Mouse (Mus musculus) right cerebral cortex, postnatal 36 days (tissue): ENCODE results near the gene Sirpb1b.
"Not testable (repeated sequence)": the region's sequence is repeated elsewhere in the genome, so short reads cannot be mapped to it uniquely, and the experiment has no call there.

Experiments
- DNase-seq, 2 experiments: peaks; one replicate each; pipeline ENCODE4 v3.0.0; 2022; ENCODE audit warnings: low spot score in 2 of 2, mixed read lengths in 1 of 2

Sirpb1b gene

DNA sequence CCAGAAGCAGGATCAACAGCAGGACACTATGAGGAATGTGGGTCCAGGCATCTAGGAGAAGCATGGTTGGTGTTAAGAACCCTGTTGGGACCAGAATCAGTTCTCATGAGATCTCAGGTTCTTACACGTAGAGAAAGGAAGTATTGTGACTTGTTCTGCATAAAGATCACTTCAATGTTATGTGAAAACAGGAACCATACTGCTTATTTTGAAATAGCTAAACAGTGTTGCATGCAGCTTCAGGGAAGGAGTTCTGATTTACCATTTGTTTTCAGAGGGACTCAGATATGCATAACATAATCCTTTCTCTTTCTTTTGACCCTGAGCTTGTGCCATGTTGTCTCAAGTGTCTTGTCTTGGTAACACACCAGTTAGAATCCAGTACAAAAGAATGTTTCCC lies at the start of gene Sirpb1b:
TSS of gene Sirpb1b (minus strand) at position 179 of the 400 bp plus-strand sequence.
- DNase-seq = not testable (repeated sequence)

DNA sequence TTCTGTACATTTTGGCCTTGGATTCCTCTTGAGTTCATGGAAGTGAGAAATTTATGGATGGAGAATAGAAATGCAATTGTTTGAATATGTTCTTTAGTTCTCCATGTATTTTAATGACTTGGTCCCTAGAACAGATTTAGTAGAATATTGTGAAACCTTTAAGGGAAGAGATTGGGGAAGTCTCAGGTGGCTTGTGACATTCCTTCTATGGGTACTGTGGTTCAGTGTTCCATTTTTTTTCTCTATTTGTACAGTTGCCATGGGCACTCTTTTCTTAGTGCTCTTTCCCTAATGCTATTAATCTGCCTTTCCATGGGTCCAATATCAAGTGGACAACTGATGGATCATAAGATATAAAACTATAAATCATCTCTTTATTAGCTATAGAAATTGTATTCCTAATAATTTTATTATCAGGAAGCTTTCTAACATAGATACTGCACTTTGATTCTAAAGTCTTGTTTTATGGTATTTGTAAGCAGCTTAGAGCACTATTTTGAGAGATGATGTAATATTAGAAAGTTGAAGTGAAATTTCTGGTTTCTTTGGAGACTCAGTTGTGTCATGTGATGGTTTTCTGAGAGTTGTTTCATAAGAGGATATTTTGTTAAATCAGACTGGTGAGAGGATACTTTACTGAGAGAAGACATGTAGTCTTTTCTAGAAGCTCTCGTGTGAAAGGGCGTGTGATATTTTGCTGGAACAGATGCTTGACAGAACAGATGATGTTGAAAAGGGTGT lies 15.7 kb upstream of the Sirpb1b start:
- not testable (repeated sequence) for DNase-seq

DNA sequence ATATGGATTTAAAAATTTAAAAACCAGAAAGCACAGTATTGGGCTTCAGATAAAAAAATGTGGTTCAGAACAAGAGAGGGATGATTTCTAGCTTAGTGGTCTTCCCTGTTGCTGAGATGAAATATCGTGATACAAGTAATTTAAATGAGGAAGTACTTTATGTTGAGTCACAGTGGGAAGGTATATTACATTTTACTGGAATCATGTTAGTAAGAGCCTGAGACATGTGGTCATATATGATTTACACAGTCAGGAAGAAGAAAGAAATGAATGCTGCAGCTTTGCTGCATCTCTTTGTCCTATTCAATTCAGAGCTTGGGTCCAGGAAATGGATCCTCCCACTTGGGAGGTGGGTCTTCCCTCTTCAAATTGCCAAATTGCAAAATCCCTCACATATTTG lies 11.8 kb upstream of the Sirpb1b start:
- not testable (repeated sequence) for DNase-seq

DNA sequence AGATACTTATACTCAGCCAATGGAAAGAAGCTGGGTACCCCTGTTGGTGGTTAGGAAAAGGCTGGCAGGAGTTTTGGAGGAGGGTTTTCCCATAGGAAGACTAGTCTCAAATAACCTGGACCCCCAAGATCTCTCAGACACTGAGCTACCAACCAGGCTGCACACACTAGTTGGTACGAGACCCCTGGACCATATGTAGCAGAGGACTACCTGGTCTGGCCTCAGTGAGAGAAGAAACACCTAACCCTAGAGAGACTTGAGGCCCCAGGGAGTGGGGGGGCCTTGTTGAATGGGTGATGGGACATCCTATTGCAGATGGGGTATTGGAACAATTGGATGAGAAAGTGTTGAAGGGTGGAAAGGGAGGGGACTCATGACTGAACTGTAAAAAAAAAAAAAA lies 8.6 kb upstream of the Sirpb1b start:
- DNase-seq = no peak

DNA sequence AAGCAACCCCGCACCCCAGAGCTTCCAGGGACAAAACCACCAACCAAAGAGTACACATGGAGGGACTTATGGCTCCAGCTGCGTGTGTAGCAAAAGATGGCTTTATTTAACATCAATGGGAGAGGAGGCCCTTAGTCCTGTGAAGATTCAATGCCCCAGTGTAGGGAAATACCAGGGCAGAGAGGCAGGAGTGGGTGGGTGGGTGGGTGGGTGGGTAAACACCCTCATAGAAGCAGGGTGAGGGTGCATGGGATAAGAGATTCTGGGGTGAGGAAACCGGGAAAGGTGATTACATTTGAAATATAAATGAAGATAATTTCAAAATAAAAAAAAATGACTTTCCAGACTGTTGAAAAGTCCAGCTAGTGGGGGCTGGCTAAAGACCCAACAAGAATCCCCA lies 8.1 kb upstream of the Sirpb1b start:
- DNase-seq = not testable (repeated sequence)

DNA sequence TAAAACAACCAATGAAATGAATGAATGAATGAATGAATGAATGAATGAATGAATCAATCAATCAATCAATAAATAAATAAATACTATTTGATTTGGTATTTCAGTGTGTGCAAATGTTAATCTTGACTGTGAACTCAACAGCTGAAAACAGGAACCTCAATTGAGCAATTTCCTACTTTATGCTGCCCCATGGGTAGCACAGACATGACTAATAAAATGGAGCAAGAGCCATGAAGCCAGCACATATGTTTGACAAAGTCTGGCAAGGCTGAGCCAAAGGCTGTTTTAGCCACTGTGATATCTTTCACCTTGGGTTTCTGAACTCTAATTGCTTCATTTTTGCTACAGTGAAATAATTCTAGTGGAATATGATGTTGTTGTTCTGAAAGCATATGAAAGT lies 1.6 kb upstream of the Sirpb1b start:
- not testable (repeated sequence) for DNase-seq

DNA sequence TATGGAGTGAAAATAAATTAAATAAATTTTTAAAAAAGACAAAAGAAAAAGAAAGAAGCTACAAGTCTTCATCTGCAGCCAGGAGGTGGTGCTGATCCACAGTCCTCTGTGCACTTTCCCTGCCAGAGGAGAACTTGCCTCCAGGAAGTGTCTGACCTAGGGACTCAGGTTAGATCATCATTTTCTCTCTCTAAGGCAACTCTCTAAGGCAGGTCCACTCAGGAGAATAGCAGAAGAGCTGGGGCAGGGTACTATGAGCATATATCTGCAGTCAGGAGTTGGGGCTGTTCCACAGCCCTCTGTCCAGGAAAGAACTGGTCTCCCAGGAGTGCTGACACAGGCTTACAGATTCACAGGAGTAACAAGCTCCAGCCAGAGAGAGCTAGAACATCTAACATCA lies 46.3 kb downstream of the Sirpb1b start:
- no peak for DNase-seq

DNA sequence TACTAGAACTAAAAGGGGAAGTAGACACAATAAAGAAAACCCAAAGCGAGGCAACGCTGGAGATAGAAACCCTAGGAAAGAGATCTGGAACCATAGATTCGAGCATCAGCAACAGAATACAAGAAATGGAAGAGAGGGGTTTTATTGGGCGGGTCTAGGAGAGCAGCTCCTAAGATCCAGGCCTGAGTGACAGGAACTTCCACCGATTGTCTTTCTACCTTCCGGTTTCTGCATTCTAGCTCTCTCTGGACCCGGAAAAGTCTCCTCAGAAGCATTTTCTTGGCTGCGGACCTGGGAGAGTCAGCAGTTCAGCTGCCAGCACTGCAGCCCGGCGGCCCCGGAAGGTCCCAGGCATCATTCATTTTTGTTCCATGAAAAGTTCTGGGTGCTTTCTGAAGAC lies 61.3 kb downstream of the Sirpb1b start:
- DNase-seq = not testable (repeated sequence)

DNA sequence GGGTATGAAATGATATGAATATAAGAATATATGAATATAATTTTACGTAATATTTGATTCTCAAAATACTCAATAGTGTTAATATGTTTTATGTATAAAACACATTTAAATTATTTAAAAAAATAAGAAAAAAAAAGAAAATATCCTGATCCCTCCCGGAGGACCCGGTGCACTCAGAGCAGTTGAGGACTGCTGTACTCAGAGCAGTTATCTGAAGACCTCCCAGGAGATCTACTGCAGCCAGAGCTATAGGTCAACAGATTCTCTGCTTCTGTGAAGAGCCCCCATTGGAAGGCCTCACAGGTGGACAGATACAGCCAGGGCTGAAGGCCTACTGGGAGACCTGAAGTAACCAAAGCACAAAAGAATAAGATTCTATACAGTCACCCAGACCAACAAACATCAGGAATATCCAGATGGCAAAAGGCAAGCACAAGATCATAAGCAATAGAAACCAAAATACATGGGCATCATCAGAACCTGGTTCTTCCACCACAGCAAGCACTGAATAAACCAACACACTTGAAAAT lies 67.0 kb downstream of the Sirpb1b start:
- not testable (repeated sequence) for DNase-seq

DNA sequence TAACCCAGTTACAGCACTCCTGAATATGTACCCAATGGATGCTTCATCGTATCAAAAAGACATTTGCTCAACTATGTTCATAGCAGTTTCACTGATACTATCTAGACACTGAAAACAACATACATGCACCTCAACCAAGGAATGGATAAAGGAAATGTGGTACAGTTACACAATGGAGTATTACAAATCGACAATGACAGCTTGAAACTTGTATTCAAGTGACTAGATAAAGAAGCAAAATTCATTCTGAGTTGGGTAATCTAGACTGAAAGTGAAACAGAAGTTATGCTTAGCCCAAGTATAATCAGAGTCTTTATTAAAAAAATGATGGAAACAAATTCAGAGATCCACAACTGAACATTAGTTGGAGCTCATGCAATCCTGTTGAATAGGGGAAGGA lies 100.0 kb downstream of the Sirpb1b start:
- not testable (repeated sequence) for DNase-seq

DNA sequence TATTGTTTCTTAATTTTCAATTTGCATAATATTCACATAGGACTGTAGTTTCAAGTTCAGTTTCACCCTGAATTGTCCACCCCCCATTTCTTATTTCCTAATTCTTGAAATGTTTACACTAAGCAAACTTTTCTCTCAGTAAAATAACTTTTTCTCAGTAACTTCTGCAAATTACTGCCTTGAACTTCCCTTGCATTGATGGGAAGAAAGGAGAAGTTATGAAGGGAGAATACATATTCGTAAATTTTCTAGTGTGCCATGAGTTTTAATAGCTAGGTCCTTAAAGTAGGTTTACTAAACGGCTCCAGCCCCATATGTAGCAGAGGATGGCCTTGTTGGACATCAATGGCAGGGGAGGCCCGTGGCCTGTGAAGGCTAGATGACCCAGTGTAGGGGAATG lies 104.7 kb downstream of the Sirpb1b start:
- not testable (repeated sequence) for DNase-seq
